Mouse (Mus musculus) yolk sac, embryonic 10.5 days (tissue): ENCODE results near the gene Aunip.

Experiments
- DNase-seq: peaks from one replicate; pipeline ENCODE4 v3.0.0-alpha.2; 2017; ENCODE audit warnings: low spot score

Aunip gene

DNA sequence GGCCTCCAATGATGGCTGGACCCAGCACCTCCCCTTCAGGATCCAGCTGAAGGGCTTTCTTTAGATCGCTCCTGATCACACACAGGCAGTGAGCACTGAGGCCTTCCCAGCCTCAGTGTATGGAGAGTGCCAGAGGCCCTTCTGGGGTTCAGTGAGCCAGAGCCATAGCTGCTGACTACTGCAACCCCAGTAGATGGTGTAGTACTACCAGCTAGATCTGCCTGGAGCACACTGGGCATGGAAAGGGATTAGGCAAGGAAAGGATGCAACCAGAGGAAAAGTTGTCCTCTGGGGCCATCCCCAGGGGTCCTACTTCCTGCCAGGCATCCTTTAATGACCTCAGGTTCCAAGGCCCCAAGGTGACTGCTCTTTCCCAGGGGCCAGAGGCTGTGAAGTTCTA is 42.8 kb downstream of the Aunip start:
- no peak for DNase-seq

DNA sequence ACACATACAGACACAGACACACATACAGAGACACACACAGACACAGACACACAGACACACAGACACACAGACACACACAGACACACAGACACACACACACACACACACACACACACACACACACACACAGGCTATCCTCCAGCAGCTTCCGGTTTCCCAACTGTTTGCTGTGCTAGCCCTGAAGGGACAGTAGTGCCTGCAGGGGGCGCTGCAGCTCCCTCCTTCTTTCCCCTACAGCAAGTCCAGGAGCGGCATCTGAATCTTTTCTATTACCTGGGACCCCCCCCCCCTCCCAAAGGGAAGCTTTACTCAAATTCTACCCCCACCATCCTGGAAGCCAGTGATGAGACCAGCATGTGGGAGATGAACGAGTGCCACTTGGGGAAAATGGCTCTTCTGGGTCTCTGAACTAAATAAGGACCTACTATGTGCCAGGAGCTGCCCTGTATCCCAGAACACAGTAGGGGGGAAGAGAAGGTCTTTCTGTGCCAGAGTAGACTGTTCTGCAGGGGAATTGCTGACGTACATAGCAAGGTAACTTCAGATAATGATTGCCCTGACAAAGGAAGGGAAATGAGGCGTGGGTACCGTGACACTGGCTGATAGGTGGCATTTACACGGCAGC is 45.3 kb downstream of the Aunip start:
- DNase-seq = no peak

- peak; percentile 25 for DNase-seq
These were observed 46.9 kb downstream of the Aunip start for GRCm38 (mm10) chr4:134557626-134558249.

GRCm38 (mm10) chr4:134558570-134559113 is 47.8 kb downstream of the Aunip start:
- no peak for DNase-seq

DNA sequence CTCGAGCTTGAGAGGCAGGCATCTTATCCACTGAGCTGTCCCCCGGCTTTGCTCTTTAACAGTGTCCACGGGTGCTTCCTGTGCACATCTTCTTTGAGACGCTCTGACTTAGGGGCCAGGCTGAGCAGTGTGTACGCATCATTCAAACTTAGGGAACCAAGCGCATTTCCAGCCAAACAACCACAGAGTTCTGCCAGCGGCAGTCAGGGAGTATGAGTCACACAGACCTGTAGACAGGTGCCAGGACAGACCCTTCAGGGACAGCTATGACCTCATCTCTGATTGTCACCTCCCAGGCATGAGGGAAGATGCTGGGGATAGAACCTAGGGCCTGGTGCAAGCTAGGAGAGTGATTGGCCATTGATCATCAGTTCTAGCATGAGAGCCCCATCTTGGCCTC is 48.4 kb downstream of the Aunip start:
- no peak for DNase-seq

- DNase-seq = no peak
These were observed 49.9 kb downstream of the Aunip start for GRCm38 (mm10) chr4:134560699-134561098.

DNA sequence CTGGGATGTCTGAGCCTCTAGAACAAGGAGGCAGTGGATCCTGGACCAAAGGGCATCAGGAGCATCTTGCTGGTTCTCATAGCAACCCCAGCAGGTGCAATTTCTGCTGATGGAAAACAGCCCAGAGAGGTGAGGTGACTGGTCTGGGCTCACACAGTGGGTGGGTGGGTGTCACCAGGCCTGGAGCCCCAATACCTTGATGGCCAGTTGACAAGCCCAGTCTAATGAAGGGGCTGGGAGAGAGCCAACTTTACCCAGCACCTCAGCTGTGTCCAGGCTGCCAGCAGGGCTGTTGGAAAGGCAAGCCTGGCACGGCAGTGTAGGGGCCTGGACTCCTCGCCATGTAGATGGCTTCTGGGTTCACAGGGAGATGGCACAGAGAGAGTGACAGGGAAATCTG is 51.2 kb downstream of the Aunip start:
- DNase-seq = no peak

DNA sequence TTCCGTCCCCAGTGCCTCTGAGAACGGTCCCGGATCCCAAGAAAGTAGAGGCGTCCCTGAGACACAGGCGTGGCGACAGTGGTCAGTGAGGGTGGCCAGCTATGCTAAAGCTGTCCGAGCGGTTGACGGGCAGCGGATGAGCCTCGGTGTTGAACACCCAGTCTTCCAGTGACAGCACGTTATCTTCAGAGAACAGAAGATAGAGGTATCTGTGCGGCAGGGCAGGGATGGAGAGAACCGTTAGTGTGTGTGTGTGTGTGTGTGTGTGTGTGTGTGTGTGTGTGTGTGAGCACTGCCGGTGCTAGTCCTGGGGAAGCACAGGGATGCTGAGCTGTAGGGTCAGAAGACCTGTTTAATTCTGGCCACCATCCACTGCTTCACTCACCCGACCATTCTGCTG is 52.8 kb downstream of the Aunip start:
- no peak for DNase-seq

- no peak for DNase-seq
These were observed 53.3 kb downstream of the Aunip start for GRCm38 (mm10) chr4:134564093-134564492.

- DNase-seq = no peak
These were observed 56.8 kb downstream of the Aunip start for GRCm38 (mm10) chr4:134567377-134568226.

DNA sequence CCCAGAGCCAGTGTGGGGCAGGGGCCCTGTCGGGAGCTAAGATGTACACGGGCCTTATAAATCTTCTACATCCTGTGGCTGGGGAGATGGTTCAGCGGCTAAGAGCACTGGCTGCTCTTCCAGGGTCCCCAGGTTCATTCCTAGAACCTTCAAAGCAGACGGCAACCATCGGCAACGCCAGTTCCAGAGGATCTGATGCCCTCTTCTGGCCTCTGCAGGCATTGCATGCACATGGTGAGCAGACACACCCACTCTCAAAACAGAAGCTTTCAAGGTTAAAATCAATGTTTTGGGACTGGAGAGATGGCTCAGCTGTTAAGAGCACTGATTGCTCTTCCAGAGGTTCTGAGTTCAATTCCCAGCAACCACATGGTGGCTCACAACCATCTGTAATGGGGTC is 58.4 kb downstream of the Aunip start:
- no peak for DNase-seq

- DNase-seq = no peak
These were observed 59.0 kb downstream of the Aunip start for GRCm38 (mm10) chr4:134569831-134570230.

DNA sequence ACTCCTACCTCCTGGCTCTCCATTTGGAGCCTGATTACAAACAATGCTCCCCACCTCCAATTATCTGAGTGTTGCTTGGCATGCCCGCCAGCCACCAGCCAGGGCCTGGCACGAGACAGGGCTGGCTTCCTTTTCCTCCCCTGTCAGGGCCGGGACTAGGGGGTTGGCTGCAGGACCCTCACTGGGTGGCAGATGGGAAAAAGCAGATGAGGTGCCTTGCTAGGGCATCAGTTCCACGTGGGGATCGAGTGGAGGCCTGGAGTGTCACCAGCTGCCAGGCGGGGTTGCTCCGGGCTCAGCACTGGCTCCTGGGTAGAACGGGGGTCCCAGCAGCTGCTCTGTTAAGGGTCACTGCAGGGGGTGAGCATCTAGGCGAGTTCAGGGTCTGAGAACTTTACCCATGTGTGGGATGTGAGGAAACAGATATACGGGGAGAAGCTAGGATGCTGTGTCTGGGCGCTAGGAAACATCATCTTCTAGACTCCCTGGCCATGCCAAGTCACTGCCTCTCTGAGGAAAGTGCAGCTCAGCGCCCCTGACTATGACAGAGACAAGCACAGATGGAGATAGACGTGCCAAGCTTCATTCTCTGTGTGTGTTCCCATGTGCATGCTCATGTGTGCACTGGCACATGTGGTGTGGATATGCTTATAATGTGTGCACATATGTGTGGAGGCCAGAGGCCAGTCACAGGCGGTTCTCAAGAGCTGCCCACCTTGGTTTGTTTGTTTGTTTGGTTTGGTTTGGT is 60.1 kb downstream of the Aunip start:
- DNase-seq = no peak

- DNase-seq = no peak
These were observed 61.9 kb downstream of the Aunip start for GRCm38 (mm10) chr4:134572449-134573300.
